Mouse (Mus musculus) MEL (cell line): Measurements from ENCODE around the gene Ssxb8.
"Not testable (repeated sequence)": the region's sequence is repeated elsewhere in the genome, so short reads cannot be mapped to it uniquely, and the experiment has no call there.

Experiments used
- BHLHE40 ChIP-seq: IDR thresholded peaks from 2 replicates; pipeline ENCODE4 v1.6.1; 2012; ENCODE audit warnings: low read depth, mild to moderate bottlenecking, inconsistent platforms, low read length, improper control_type of control experiment, borderline replicate concordance
- CHD1 ChIP-seq: IDR thresholded peaks from 2 replicates; pipeline ENCODE4 v1.6.1; 2012; ENCODE audit warnings: low read depth, mild to moderate bottlenecking, inconsistent platforms, low read length, improper control_type of control experiment
- CTCF ChIP-seq, 3 experiments: IDR thresholded peaks in 2 of 3; conservative IDR thresholded peaks in 1 of 3; 2 replicates each; pipeline ENCODE4 v1.5.1; 2011 to 2012; ENCODE audit warnings: low read length in 3 of 3, low read depth in 2 of 3, mild to moderate bottlenecking in 2 of 3, improper control_type of control experiment in 1 of 3, inconsistent platforms in 1 of 3, mixed read lengths in 1 of 3, moderate library complexity in 1 of 3; ENCODE audit not compliant: control insufficient read depth in 1 of 3, insufficient read depth in 1 of 3, poor library complexity in 1 of 3, severe bottlenecking in 1 of 3
- E2F4 ChIP-seq: IDR thresholded peaks from 2 replicates; pipeline ENCODE4 v1.6.1; 2011; ENCODE audit warnings: low read depth, low read length, improper control_type of control experiment, borderline replicate concordance
- MAFK ChIP-seq: IDR thresholded peaks from 2 replicates; pipeline ENCODE4 v1.6.1; 2011; ENCODE audit warnings: low read depth, mild to moderate bottlenecking, low read length, improper control_type of control experiment, borderline replicate concordance
- MAX ChIP-seq: IDR thresholded peaks from 2 replicates; pipeline ENCODE4 v1.6.1; 2011; ENCODE audit warnings: low read length, improper control_type of control experiment
- MXI1 ChIP-seq: IDR thresholded peaks from 2 replicates; pipeline ENCODE4 v1.6.1; 2011; ENCODE audit warnings: mild to moderate bottlenecking, low read depth, low read length, improper control_type of control experiment
- NRF1 ChIP-seq: IDR thresholded peaks from 2 replicates; pipeline ENCODE4 v1.6.1; 2014; ENCODE audit warnings: low read depth, mild to moderate bottlenecking, inconsistent platforms, low read length, improper control_type of control experiment, moderate library complexity; ENCODE audit not compliant: poor library complexity, insufficient read depth, severe bottlenecking
- POLR2A ChIP-seq, 2 experiments: IDR thresholded peaks; 2 replicates each; pipeline ENCODE4 v1.6.1; 2011 to 2012; ENCODE audit warnings: low read length in 2 of 2, mild to moderate bottlenecking in 2 of 2, control low read depth in 1 of 2, improper control_type of control experiment in 1 of 2, low read depth in 1 of 2, moderate library complexity in 1 of 2; ENCODE audit not compliant: control insufficient read depth in 1 of 2, insufficient read depth in 1 of 2, poor library complexity in 1 of 2
- POLR2AphosphoS2 ChIP-seq: IDR thresholded peaks from 2 replicates; pipeline ENCODE4 v1.6.1; 2011; ENCODE audit warnings: low read length, improper control_type of control experiment
- POLR2AphosphoS5 ChIP-seq: IDR thresholded peaks from 2 replicates; pipeline ENCODE4 v1.6.1; 2012; ENCODE audit warnings: low read depth, borderline replicate concordance, mild to moderate bottlenecking, inconsistent platforms, low read length, moderate library complexity, mixed read lengths
- USF1 ChIP-seq: IDR thresholded peaks from 2 replicates; pipeline ENCODE4 v1.6.1; 2014; ENCODE audit warnings: low read depth, mild to moderate bottlenecking, inconsistent platforms, low read length, improper control_type of control experiment, moderate library complexity
- ZMIZ1 ChIP-seq: IDR thresholded peaks from 2 replicates; pipeline ENCODE4 v1.6.1; 2012; ENCODE audit warnings: low read depth, mild to moderate bottlenecking, inconsistent platforms, low read length, improper control_type of control experiment, moderate library complexity
- ZNF384 ChIP-seq: IDR thresholded peaks from 2 replicates; pipeline ENCODE4 v1.6.1; 2012; ENCODE audit warnings: low read depth, mild to moderate bottlenecking, inconsistent platforms, low read length, improper control_type of control experiment

GRCm38 (mm10) chrX:8690744-8691143 lies at the start of gene Ssxb8:
- TF ChIP-seq CTCF (IDR thresholded peaks at IDR 0.05 in 2 of 3, conservative IDR thresholded peaks at IDR 0.05 in 1 of 3; ENCODE audit: control insufficient read depth in 1 of 3, insufficient read depth in 1 of 3, low read depth in 2 of 3, low read length in 3 of 3, poor library complexity in 1 of 3, severe bottlenecking in 1 of 3); MAX; POLR2A (IDR thresholded peaks at IDR 0.05; ENCODE audit: control insufficient read depth in 1 of 2, insufficient read depth in 1 of 2, low read depth in 1 of 2, low read length in 2 of 2, poor library complexity in 1 of 2); BHLHE40; CHD1; POLR2AphosphoS2; MXI1; USF1; E2F4; ZNF384; ZMIZ1; MAFK; POLR2AphosphoS5; NRF1: not testable (repeated sequence)
